Mouse (Mus musculus): ENCODE results near the gene Sult2a6. TPM values are rescaled to one million over a fixed set of nuclear protein-coding genes. Genes with fewer than 3 reads are reported as not detected.

Sult2a6 gene
- total RNA-seq (2022), result not detected

GRCm38 (mm10) chr7:14254770-14255169 lies at the start of gene Sult2a6:
Gene Sult2a6, minus strand, starts transcription at chr7:14254870.
- no peak for DNase-seq (ENCODE audit: low spot score)

DNA sequence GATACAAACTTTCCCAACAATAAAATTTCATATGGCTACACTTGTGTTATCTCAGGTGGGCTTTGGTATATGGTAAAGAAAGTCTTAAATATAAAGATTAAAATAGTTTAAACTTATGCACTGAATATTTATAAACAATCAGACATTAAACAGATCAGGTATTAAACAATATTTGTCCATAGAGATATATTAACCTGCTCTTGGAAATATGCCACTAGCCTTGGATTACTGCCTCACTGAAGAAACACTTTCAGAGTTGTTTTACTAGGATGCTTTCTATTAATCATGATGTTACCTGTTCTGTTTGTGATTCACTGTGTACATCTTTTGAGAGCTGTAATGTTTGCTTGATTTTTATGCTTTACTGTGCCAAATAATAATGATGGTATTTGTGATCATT lies 39.4 kb downstream of the Sult2a6 start:
- no peak for DNase-seq (ENCODE audit: low spot score)

GRCm38 (mm10) chr7:14203417-14203816 lies 51.3 kb downstream of the Sult2a6 start:
- no peak for DNase-seq (ENCODE audit: low spot score)

GRCm38 (mm10) chr7:14202487-14202886 lies 52.2 kb downstream of the Sult2a6 start:
- no peak for DNase-seq (ENCODE audit: low spot score)

Other genes starting within 250 kb of the Sult2a6 start
- gene Sult2a3, start 131.8 kb downstream of the Sult2a6 start, total RNA-seq (2022), result not detected
- not detected for gene Obox8, start 78.7 kb upstream of the Sult2a6 start, total RNA-seq (2022)
- not detected for gene Sult2a8, start 191.9 kb upstream of the Sult2a6 start, total RNA-seq (2022)
- gene Sult2a7, start 239.4 kb upstream of the Sult2a6 start, total RNA-seq (2022), result not detected

All from heart, adult 8-10 months (tissue).